Mouse (Mus musculus) adrenal gland, adult (tissue): ENCODE results near the gene Cntn5.
A peak's percentile ranks its signal among the peaks of the same experiment; 100 is the strongest.

Source experiments
- DNase-seq, 2 experiments: peaks; one replicate each; pipeline ENCODE4 v3.0.0; 2022 to 2023; ENCODE audit warnings: low spot score in 1 of 2; ENCODE audit not compliant: inconsistent age in 2 of 2

The Cntn5 gene

DNA sequence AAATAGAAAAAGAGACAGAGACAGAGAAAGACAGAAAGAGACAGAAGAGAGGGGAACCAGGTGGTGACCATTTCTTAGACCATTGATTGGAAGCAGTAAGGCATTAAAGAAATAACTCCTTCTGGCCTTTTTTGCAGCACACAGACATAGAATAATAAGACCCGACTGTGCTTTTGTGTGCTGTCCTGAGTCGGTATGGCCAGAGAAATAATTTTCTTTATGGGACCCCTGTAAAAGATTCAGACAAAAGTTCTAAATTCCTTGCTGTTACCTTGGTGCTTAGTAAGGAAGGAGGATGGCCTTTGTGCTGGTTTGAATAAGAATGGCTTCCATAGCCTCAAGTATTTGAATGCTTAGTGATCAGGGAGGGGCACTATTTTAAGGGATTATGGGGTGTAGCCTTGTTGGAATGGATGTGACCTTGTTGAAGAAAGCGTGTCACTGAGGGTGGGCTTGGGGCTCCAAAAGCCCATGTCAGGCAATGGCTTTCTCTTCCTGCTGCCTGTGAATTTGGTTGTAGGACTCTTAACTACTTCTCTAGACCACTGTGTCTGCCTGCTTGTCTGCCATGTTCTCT is 455.5 kb downstream of the Cntn5 start:
- no peak for DNase-seq

- no peak for DNase-seq
These were observed 457.2 kb downstream of the Cntn5 start for GRCm38 (mm10) chr9:10447220-10447837.

DNA sequence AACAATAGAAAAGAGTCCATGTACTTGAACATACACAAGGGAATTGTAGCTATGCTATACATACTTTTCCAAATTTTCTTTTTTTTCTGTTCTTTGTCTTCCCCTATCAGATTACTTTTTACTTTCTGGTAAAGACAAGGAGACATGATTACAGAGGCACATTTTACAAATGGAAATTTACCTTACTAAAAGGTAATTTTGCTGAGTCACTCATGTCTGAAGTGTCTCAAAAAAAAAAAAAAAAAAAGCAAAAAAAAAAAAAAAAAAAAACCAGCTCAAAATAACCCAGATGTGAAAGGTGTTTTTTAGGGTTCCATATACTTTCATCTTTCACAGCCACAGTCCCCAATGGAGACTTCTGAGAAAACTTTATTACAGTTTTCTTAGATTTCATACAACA is 492.5 kb downstream of the Cntn5 start:
- no peak for DNase-seq

DNA sequence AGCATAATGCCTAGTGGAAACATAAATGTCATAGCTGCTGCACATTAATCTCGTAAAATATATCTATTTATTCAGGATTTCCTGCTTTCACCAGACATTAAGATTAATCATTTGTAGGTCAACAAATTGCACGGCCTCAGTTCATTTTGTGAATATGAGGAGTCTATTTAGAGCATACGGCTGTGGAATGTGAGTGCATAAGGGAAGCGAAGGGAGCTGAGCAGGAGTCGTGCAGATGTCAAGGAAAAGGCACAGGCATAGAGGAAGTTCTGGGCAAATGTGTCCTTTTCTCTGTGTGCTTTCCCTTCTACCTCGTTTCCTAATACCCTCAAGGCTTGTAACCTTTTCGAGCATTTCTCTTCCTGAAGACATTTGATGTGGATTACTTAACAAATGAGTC is 504.5 kb downstream of the Cntn5 start:
- no peak for DNase-seq

DNA sequence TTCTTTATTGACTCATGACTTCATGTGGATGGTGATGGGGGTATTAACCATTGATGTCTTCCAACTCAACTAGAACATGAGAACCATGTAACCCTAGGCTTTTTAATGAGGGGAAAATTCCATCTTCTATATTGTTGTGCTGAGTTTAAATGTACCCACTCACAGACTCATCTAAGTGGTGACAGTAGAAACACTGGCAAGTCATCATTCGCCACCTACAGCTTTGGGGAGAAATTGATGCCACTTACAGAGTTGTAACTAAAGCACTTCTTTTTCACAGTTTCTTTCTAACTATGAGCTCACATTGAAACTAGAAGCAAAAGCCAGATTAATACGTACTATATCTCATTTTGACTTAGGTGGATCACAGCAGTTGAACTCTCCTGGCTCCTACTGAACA is 514.7 kb downstream of the Cntn5 start:
- no peak for DNase-seq

- DNase-seq: no peak
These were observed 520.1 kb downstream of the Cntn5 start for GRCm38 (mm10) chr9:10384455-10384854.

GRCm38 (mm10) chr9:10383140-10383539 is 521.4 kb downstream of the Cntn5 start:
- no peak for DNase-seq

DNA sequence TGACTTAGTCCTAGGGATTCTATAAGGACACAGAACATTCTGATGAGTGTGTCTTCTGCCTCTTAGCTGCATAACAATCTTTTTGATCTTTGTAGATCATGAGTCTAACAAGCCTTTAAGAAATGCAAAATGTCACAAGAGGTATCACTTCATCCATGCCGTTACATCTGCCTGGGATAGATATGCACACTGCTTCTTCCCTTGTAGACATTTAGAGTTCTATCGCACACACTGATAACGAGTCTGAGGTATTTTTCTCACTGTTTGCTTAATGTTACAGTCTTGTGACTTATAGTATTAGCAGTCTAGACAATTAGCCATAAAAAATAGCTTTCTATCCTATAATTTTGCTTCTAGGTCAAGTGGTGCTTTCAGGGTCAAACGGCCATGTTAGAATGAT is 522.9 kb downstream of the Cntn5 start:
- no peak for DNase-seq

GRCm38 (mm10) chr9:10376261-10376660 is 528.3 kb downstream of the Cntn5 start:
- no peak for DNase-seq

GRCm38 (mm10) chr9:10368971-10369370 is 535.6 kb downstream of the Cntn5 start:
- no peak for DNase-seq

DNA sequence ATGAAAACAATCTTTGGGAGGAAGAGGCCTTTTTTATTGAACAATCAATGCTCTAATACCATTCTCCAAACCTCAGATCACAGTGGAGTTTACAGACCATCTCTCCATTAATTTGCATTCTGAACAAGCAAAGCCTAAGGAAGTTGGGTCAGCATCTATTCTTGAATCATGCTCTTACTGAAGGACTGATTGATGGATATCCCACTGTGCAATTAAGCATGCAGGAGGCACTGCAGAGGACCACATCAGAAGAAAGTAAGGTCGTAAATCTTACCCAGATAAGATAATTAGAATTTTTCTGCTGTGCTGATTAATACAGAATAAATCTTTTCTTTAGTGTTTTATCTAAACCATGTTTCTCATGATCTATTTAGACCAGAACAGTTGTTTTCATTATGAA is 536.2 kb downstream of the Cntn5 start:
- no peak for DNase-seq

GRCm38 (mm10) chr9:10366246-10366955 is 538.2 kb downstream of the Cntn5 start:
- no peak for DNase-seq

GRCm38 (mm10) chr9:10350909-10351655 is 553.5 kb downstream of the Cntn5 start:
- DNase-seq: no peak

DNA sequence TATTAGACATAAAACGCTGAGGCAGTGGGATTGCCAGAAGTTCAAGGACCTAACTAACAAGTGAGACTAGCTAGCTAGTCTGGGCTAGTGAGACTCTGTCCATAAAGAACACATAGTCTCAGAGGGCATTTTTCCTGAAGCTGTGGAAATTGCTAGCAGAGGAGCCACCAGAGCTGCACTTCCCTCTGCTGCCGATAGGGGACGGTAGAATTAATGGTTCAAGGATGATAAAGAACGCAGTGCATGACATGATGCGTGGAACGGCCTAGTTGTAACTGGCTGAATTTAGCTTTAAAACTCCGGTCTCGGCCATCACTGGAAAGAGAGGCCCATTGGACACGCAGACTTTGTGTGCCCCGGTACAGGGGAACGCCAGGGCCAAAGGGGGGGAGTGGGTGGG is 555.8 kb downstream of the Cntn5 start:
- no peak for DNase-seq

GRCm38 (mm10) chr9:10348222-10348621 is 556.4 kb downstream of the Cntn5 start:
- no peak for DNase-seq

GRCm38 (mm10) chr9:10340751-10341150 is 563.8 kb downstream of the Cntn5 start:
- DNase-seq: no peak

DNA sequence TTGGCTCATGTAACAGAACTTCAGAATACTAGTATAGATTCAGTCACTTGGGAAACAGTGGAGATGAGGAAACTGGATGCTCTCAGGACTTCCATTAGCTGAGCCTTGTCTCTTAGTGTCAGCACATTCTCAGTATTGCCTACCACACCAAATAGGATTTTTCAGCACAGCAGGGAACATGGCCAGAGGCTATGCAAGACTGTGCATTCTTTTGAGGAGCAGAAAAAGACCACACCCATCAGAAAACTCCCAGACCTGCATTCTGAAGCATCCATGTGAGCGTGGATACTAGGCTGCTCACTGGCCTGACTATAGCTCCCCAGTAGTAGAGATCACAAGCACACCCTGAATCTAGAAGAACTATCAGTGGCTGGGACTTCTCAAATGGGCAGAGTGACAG is 564.9 kb downstream of the Cntn5 start:
- no peak for DNase-seq

GRCm38 (mm10) chr9:10324697-10325368 is 579.7 kb downstream of the Cntn5 start:
- peak; percentile 14 to 64 for DNase-seq

DNA sequence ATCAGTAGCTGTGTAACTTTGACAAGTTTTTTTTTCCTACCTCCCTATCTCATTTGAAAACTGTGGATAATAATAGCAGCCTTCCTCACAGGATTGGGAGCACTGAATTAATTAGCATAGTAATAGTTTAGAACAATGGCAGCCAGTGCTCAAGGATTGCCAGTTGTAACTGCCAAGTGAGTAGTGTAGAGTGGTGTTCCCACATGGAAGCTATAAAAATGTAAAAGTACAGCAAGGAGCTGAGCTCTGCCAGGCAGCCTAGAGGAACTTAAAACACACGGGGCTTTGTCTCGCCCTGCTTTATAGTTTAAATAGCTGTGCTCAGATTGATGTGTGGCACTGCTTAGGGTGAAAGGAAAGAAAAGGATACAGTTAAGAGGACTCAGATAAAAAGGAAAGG is 635.2 kb downstream of the Cntn5 start:
- no peak for DNase-seq

DNA sequence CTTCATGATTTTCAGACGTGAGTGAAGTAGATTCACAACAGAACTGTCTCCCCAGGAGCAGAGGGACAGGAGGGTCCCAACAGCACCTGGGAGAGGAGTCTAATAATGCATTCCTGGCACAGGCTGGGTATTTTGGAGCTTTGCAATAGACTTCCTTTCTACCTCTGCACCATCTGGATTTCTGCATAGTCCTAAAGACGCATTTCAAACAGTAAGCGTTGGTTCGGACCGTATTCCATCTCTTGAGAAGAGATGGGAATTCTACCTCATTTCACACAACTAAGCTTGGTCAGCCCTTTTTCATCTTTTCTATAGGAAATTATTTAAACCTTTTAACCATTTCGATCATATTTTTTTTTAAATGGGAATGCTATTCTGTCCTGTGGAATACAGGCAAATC is 635.7 kb downstream of the Cntn5 start:
- no peak for DNase-seq

DNA sequence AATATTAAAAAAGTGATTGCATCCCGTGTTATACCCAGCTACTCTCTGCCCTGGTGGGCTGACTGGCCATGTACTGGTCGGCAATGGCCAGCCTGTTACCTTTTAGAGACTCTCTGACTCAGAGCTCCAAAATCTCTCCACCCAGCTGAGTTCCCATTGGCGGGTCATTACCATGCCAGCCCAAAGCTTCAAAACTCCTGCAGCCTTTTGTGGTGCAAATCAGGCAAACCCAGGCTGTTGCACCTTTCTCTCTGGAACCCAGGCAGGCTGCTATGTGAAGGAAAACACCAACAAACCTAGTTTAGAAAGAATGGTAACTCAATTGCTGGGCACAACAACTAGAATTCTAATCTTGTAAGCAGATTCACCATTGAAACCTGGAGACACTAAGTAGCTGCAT is 639.0 kb downstream of the Cntn5 start:
- no peak for DNase-seq
